Mouse (Mus musculus) neural tube, embryonic 10.5 days (tissue): ENCODE measurements at regions not wholly inside any gene's neighbourhood (a gene's known extent, or its start where the extent isn't known, plus 50 kb on each side); places are given as distances from the start of the nearest gene placed in this dataset.
"Not testable (repeated sequence)": the region's sequence is repeated elsewhere in the genome, so short reads cannot be mapped to it uniquely, and the experiment has no call there.

Experiments
- DNase-seq: peaks from one replicate; pipeline ENCODE4 v3.0.0-alpha.2; 2017; ENCODE audit warnings: low spot score; ENCODE audit errors: extremely low spot score

GRCm38 (mm10) chr1:161728546-161729206 lies 59.6 kb downstream of the Fasl start:
- DNase-seq, result peak; percentile 5

- not testable (repeated sequence) for DNase-seq
These were observed 60.9 kb downstream of the Fasl start for GRCm38 (mm10) chr1:161727357-161727756.

- DNase-seq, result not testable (repeated sequence)
These were observed 62.2 kb downstream of the Fasl start for GRCm38 (mm10) chr1:161726098-161726497.

- DNase-seq, result no peak
These were observed 68.4 kb downstream of the Fasl start for GRCm38 (mm10) chr1:161719876-161720275.

GRCm38 (mm10) chr1:161718254-161718653 lies 70.0 kb downstream of the Fasl start:
- DNase-seq, result peak; percentile 13

- no peak for DNase-seq
These were observed 75.4 kb downstream of the Fasl start for GRCm38 (mm10) chr1:161712918-161713317.

GRCm38 (mm10) chr1:161712283-161712682 lies 76.0 kb downstream of the Fasl start:
- DNase-seq, result no peak

- DNase-seq, result no peak
These were observed 81.2 kb downstream of the Fasl start for GRCm38 (mm10) chr1:161707049-161707448.

- DNase-seq, result no peak
These were observed 83.3 kb downstream of the Fasl start for GRCm38 (mm10) chr1:161704961-161705360.

- no peak for DNase-seq
These were observed 83.8 kb downstream of the Fasl start for GRCm38 (mm10) chr1:161704527-161704926.

- no peak for DNase-seq
These were observed 92.4 kb downstream of the Fasl start for GRCm38 (mm10) chr1:161695886-161696285.

GRCm38 (mm10) chr1:161693768-161694160 lies 94.5 kb downstream of the Fasl start:
- DNase-seq, result no peak

- DNase-seq, result no peak
These were observed 95.2 kb downstream of the Fasl start for GRCm38 (mm10) chr1:161692836-161693767.

GRCm38 (mm10) chr1:161688946-161689345 lies 99.3 kb downstream of the Fasl start:
- no peak for DNase-seq

GRCm38 (mm10) chr1:161687548-161687947 lies 100.7 kb downstream of the Fasl start:
- peak; percentile 70 for DNase-seq

GRCm38 (mm10) chr1:161680558-161680957 lies 107.7 kb downstream of the Fasl start:
- no peak for DNase-seq

- DNase-seq, result no peak
These were observed 117.4 kb downstream of the Fasl start for GRCm38 (mm10) chr1:161670937-161671336.

GRCm38 (mm10) chr1:161664321-161664720 lies 124.0 kb downstream of the Fasl start:
- no peak for DNase-seq

- no peak for DNase-seq
These were observed 124.9 kb downstream of the Fasl start for GRCm38 (mm10) chr1:161663351-161663750.

GRCm38 (mm10) chr1:161662241-161662640 lies 126.1 kb downstream of the Fasl start:
- no peak for DNase-seq

- DNase-seq, result no peak
These were observed 130.8 kb downstream of the Fasl start for GRCm38 (mm10) chr1:161657511-161657910.

- no peak for DNase-seq
These were observed 138.9 kb downstream of the Fasl start for GRCm38 (mm10) chr1:161649387-161649786.
